Mouse (Mus musculus): ENCODE measurements around the gene Limch1.
A peak's percentile ranks its signal among the peaks of the same experiment; 100 is the strongest.

Limch1 gene

GRCm38 (mm10) chr5:66881901-66882341 is 136.3 kb downstream of the Limch1 start:
- DNase-seq (ENCODE audit: low spot score in 2 of 2): no peak

DNA sequence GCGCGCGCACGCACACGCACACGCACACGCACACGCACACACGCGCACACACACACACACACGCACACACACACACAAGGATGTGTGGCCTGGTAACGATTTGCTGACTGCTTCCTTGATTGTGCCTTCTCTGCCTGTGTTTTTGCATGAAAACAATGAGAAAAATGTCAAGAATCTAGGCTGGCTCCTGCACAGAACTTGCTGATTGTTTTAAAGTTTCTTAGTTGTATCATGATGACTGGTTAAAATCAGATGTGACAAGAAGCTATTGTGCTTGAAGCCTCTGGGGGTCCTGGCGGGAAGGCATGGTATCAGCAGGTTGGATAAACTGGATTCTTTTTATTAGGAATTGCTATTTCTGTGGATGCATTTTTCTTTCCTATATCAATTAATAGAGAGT is 137.1 kb downstream of the Limch1 start:
- no peak for DNase-seq (ENCODE audit: low spot score in 2 of 2)

DNA sequence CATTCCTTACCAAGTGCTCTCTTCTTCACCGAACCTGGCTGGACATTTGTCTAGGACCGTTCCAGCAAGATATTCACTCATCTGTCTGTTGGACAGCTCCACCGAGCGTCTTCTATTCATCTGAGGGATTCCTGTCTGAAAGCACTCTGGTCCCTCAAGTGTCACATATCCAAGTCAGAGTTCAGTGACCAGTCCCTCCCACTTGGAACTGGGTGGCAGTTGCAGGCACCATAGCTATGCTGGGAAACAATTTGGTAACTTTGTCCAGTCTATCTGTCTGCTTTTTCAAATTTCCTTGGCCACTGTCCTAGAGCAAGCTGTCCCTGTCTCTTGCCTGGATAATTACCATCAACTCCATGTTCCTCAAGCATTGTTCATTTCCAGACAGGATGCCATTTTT is 138.9 kb downstream of the Limch1 start:
- no peak for DNase-seq (ENCODE audit: low spot score in 2 of 2)

DNA sequence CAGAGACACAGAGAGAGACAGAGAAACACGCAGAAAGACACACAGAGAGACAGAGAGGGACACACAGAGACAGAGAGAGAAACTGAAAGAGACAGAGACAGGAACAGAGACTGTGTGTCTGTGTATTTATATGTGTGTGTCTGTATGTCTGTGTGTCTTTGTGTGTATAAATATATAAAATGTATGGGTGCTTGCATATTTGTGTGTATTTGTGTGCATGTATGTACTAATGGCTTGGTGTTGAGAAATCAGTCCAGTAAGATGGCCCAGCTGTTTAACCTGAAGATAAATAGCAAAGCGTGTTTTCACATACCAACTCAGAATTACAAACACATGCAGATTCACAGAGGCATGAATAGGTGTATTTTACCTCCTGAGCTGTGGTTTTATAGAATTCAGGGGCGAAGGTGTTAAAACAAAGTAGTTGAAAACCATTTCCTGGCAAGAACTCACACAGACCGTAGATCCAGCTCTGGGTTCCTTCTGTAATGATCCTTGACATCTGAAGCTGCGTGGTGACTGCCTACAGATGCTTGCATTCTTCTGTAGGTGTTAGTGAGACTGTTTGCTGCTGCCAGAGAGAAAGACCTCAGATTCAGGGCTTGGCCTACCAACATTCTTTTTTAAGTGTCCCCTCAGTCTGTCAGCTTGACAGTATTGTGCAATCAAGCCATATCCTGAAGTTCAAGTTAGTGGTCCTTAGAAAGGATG is 140.9 kb downstream of the Limch1 start:
- no peak for DNase-seq (ENCODE audit: low spot score in 2 of 2)

DNA sequence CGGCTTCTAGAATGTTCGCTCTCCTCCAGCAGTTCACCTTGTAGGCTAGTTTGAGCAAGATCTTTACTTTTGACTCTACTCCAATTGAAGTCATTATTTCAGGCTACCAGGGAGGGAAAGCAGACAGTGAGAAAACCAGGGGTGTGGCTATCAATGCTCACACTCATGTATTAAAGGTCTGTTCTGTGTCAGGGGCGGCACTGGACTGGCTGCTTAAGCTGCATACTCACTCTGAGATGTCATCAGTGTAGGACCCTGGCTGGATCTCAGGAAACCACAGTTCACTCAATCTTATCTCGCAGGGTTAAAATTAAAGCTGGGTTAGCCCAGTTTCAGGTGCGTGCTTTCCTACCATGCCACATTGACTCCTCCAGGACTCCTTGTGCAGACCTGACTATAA is 142.4 kb downstream of the Limch1 start:
- no peak for DNase-seq (ENCODE audit: low spot score in 2 of 2)

DNA sequence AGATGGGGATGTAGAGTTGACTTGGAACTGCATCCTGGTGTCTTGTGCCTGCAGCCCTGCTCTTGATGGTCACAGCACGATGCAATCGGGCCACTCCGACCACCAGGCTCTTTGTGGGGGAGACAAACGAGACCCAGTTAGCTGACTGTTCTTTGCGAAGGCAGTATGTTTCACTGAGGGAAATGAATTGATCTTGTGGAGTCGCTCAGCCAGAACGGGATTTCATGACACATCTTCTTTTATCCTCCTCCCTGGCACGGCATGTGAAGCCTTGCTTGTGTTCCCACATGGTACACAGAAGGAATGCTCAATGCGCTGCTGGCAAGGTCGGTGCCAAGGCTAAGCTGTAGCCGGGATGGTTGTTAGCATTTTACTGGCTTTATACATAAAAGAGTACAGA is 143.7 kb downstream of the Limch1 start:
- peak in 1 of 2 experiments; percentile 66 for DNase-seq (ENCODE audit: low spot score in 2 of 2)

DNA sequence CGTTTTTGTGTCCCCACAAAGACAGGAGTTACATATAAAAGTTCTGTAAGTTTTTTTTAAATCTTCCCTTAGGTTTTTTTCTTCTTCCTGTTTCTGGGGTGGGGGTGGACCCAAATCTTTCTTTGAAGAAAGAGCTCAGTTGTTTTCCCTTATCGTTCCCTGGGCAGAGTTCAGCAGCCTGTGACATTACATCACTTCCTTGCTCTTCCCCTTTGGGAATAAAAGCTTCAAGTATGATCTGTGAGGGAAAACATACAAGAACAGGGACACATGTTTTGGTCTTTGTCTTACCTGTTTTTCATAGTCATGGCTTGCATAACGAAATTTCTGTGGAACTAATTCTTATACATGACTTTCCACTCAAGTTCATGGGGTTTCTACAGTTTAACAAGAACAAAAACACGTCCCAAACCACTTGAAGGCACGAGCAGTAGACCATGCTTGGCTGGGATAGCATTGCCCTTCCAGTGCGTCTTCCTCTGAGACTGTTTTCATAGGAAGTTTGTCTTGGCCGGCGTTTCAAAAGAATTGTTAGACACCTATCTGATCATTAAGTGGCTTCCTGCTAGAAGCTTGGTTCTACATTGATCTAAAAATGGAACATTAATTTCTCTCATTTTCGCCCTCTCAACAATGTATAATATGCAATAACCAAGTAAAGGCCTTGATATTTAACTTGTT is 150.0 kb downstream of the Limch1 start:
- DNase-seq (ENCODE audit: low spot score in 2 of 2): no peak

GRCm38 (mm10) chr5:66897584-66897983 is 152.0 kb downstream of the Limch1 start:
- no peak for DNase-seq (ENCODE audit: low spot score in 2 of 2)

DNA sequence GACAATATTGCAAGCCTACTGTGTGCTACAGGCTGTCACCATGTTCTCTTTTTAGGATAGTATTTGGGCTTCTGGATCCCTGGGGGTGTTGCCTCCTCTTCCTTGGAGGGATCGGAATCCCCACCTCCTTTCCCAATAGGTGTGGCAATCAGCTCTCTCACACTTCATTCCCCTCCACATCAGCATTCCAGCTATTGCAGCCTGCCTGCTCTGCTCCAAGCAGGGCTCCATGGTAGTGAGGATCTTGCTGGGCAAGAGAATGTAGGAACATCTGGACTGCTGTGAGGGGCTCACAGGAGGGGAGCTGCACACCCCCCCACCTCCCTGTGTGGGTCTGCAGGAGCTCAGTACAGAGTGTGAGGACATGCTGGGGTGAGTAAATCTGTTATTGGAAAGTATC is 152.6 kb downstream of the Limch1 start:
- no peak for DNase-seq (ENCODE audit: low spot score in 2 of 2)

DNA sequence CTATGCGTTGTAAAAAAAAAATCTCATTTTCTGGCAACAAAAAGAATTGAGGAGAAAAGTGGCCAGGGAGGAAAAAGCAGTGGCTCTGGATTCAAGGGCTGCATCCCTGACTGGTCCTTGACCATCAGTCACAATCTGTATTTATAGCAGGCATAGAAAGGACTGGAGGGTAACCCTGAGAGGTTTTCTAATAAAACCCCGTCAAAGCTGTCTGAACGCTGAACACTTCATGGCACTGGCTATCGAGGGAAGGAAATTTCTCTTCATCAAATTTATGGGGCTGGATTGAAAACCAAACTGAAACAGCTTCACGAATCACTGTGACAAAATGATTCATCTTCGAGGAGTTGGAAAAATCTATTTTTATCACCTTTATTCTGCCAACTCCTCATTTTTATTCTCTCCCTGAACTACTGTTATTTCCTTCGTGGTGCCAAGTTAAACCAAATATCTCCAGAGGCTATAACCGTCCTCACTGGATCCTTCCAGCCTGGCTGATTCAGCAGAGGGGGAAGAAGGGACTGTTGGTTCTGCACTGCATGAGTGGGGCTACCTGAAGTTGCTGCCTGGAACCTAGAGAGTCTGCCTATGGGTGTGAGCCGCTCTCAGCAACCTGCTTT is 153.3 kb downstream of the Limch1 start:
- DNase-seq (ENCODE audit: low spot score in 2 of 2): peak; percentile 23 to 42

DNA sequence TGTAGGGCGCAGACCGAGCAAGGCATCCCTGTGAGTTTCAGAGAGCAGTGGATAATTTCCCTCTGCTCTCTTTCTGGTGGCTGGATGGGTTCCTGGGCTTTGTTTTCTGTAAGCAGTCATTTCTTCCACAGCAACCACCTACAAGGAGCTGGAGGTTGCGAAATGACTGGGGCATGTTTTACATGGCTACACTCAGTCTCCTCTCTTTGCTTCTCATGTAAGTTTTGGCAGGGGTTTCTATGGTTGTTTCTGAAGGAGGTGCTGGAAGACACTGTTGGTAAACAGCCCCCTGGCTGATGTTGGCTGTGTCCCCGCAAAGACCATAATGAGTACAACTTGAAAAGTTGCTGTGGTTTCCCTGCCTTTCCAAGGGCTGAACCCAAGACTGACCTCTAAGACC is 155.5 kb downstream of the Limch1 start:
- DNase-seq (ENCODE audit: low spot score in 2 of 2): no peak

DNA sequence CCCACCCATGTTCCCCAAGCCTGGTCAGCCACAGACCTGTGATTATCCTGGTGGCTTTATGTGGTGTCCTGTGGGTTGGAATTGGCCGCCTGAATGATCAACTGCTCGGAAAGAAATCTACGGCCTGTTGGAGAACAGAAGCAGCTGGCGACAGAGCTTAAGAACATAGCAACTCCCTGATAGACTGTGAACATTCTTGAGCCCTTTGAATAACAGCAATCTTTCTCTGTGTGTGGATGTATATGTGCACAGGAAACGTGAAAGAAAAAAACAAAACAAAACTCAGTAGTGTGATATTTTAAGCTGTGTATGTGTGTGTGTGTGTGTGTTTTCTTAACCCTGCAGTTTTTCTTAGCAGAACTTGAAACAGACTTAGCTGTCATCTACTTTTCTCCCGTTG is 159.2 kb downstream of the Limch1 start:
- no peak for DNase-seq (ENCODE audit: low spot score in 2 of 2)

GRCm38 (mm10) chr5:66908883-66909282 is 163.3 kb downstream of the Limch1 start:
- DNase-seq (ENCODE audit: low spot score in 2 of 2): no peak

DNA sequence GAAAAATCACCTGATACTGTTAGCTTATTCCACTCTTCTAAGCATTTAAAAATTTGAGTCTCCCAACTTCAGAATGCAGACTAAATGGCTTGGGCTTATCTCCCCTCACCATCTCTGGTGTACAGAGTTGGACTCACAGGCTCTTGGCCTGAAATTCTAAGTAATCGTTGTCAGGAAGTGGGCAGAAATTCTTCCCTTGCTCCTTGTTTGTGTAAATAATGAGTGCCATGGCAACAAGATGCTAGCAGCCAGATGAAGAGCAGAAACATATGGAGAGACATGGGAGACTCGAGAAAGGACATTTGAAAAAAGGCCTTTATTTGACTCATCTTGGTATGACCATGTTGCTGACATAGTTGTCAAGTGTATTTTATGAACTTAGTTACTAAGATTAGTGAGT is 164.3 kb downstream of the Limch1 start:
- no peak for DNase-seq (ENCODE audit: low spot score in 2 of 2)

GRCm38 (mm10) chr5:66910610-66911009 is 165.0 kb downstream of the Limch1 start:
- no peak for DNase-seq (ENCODE audit: low spot score in 2 of 2)

DNA sequence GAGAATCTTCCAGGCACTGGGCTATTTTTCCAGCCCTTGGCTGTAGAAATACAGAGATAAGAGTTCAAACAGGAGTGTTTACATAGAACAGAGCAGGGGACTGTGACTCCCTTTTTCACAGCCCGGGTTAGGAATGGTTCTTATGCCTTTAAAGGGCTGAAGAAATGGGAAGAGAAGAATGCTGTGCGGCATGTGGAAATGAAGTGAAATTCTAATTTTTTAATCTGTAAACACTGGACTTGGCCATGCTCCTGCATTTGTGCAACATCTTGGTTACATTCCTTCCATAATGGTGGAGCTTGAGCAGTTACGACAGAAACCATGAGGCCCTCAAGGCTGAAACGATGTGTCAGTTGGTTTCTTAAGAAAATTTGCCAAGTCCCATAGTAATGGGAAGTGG is 165.4 kb downstream of the Limch1 start:
- no peak for DNase-seq (ENCODE audit: low spot score in 2 of 2)

GRCm38 (mm10) chr5:66913791-66914190 is 168.2 kb downstream of the Limch1 start:
- DNase-seq (ENCODE audit: low spot score in 2 of 2): no peak

- no peak for DNase-seq (ENCODE audit: low spot score in 2 of 2)
Observed at GRCm38 (mm10) chr5:66917353-66918315, 172.0 kb downstream of the Limch1 start.

GRCm38 (mm10) chr5:66918316-66919305 is 173.0 kb downstream of the Limch1 start:
- no peak for DNase-seq (ENCODE audit: low spot score in 2 of 2)

DNA sequence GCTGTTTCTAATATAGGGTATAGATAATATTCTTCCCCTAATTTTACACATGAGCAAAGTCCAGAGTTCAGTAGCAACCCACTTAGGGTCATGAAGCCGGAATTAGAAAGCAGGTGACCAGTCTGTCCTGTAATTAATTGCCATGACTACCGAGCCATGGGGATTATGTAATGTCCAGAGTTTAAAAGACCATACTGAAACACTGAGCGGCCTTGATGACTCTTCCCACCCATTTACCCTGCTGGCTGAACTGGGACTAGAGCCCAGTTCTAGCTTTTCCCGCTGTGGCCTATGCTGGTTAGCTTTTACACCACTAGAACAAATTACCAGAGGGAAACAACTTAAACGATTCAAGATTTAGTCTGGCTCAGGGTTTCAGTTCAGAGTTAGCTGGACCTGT is 177.0 kb downstream of the Limch1 start:
- DNase-seq (ENCODE audit: low spot score in 2 of 2): no peak

- DNase-seq (ENCODE audit: low spot score in 2 of 2): no peak
Observed at GRCm38 (mm10) chr5:66929291-66929690, 183.7 kb downstream of the Limch1 start.
